Mouse (Mus musculus) brain, adult 10 weeks (tissue): ENCODE measurements around the gene Prlh. TPM values are rescaled to one million over a fixed set of nuclear protein-coding genes. Genes with fewer than 3 reads are reported as not detected.

ENCODE experiments used
- polyA plus RNA-seq: library from polyadenylated mRNA; stranded (reverse); fragments of 350-450 nt; fragmentation: Illumina TruSeq; extraction: RNeasy Lipid Tissue Mini Kit (QIAGEN cat#74804); gene quantifications from one replicate; pipeline ENCODE4 v1.2.3, GENCODE M21; 2015; ENCODE audit warnings: low read depth, low replicate concordance

The Prlh gene
- not detected for polyA plus RNA-seq

DNA sequence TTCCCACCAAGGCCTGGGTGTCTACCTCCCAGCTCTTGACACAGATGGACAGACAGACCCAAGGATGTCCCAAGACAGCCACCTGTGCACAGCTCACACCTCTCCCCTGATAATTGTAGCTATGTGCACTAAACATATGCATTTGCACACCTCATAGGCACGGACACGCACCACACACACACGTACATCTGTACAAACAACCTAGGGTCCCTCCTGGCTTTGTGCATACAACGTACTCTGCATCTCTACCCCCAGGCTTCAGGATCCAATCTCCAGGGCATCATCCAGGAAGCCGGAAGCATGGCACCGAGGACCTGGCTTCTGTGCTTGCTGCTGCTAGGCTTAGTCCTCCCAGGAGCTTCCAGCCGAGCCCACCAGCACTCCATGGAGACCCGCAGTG is at the start of gene Prlh:
TSS of gene Prlh (plus strand) at position 301 of the 400 bp plus-strand sequence.

DNA sequence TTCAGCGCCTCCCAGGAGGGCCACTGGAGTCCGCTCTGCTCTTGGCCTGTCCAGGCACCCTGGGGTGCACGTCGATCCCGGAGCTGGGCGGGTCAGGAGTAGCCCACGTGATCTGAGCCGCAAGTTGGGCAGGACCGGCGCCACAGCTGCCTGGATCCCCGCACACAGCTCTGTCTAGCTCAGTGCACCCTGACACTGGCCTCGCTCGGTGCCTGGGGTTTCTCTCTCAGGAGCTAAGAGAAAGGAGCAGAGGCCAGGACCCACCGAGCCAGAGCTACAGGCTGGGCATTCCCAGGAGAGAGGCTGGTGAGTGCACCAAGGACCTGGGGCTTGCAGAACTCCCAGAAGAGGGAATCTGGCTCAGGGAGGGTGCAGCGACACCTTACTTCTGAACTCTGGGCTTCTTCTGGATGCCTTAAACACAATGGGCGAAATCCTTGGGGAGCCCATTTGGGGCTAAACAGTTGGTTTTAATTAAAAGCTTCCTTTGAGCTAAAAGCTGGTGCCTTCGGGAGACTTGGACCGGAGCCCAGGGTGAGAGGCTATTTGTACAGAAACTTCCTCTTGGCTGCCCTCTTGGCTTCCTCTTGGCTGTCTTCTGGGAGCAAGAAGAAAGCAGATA is 37.8 kb upstream of the Prlh start, which contains the start of gene Mlph:
TSS of gene Mlph (plus strand) at position 138 of the 622 bp plus-strand sequence.

DNA sequence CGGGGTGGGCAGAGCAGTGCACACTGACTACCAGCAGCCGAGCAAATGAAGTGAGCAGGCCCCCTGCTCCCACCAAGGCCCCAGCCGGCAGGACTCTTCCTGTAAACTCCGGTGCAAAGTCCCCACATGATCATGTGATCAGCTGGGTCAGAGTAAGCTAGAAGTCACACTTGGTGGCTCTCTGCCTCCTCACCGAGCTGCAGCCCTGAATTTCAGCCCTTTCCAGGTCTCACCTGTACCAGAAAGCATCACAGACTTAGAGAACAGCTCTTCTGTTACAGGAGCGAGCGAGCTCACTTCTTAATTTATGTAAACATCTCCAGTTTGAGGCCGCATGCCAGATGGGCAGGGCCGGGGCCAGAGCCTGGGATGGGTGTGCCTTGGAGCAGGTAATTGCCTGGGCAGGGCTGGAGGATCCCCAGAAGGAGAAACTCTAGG is 16.5 kb downstream of the Prlh start, which contains the start of gene Rab17:
TSS of gene Rab17 (minus strand) at position 315 of the 438 bp plus-strand sequence.

DNA sequence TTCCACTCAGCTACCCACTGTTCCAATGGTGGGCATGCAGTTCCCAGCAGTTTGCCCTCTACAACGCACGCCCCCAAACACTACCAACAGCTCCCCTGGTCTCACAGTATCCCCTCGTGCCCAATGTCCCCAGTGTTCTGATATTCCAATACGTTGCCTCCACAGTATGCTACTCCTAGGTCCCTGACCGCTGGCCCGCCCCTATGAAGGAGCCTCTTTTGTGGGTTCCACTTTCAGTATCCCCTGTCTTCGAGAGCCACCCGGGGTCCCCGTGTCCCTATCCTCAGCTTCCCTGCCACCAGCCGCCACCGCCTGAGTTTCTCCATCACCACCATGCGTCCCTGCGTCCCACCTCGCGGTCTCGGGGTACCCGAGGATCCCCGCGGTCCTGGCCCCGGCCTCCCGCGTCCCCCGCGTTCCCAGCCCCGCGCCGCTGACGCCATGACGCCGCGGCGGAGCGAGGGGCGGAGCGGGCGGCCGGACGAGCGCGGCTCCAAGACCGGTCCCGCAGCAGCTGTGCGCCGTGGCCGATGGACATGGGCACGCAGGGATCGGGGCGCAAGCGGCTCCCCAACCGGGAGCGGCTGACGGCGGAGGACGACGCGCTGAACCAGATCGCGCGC is 45.5 kb downstream of the Prlh start, which contains the start of gene Lrrfip1:
TSS of gene Lrrfip1 (plus strand) at position 470 of the 623 bp plus-strand sequence.

Other genes with a start within 250 kb of the Prlh start
- 1.0 TPM for gene Col6a3, start 109.1 kb upstream of the Prlh start, polyA plus RNA-seq
- 1.1 TPM for gene Mlph, start 38.0 kb upstream of the Prlh start, polyA plus RNA-seq
- not detected for gene Rab17, start 16.6 kb downstream of the Prlh start, polyA plus RNA-seq
- gene Lrrfip1, start 45.6 kb downstream of the Prlh start, polyA plus RNA-seq, result 52.0 TPM
- gene Rbm44, start 192.0 kb downstream of the Prlh start, polyA plus RNA-seq, result not detected
- 80.7 TPM for gene Ramp1, start 226.7 kb downstream of the Prlh start, polyA plus RNA-seq